Mouse (Mus musculus) midbrain, postnatal 0 days (tissue): ENCODE measurements around the gene Gm11146. TPM values are rescaled to one million over a fixed set of nuclear protein-coding genes. Genes with fewer than 3 reads are reported as not detected.

Experiments used
- ATAC-seq: fragments of 200-750 bp; cut with Nextera tagmentation; 2 replicates; pipeline ENCODE4 v1.8.0; 2017; ENCODE audit warnings: moderate number of reproducible peaks, mild to moderate bottlenecking, moderate TSS enrichment, moderate library complexity; ENCODE audit not compliant: low FRiP score
- DNase-seq: peaks from one replicate; pipeline ENCODE4 v3.0.0-alpha.2; 2015; ENCODE audit warnings: low spot score
- H3K27ac ChIP-seq: fragments of 300-500 bp; sonication (generic); 2 replicates; pipeline ENCODE4 v1.5.1; 2014; ENCODE audit warnings: low read depth, mild to moderate bottlenecking, low read length, mixed read lengths
- H3K27me3 ChIP-seq: fragments of 300-500 bp; sonication (generic); 2 replicates; pipeline ENCODE4 v1.6.1; 2014; ENCODE audit warnings: low read length, control low read depth, mixed read lengths; ENCODE audit not compliant: insufficient read depth
- H3K36me3 ChIP-seq: fragments of 300-500 bp; sonication (generic); 2 replicates; pipeline ENCODE4 v1.6.1; 2014; ENCODE audit warnings: low read length, control low read depth, mixed read lengths; ENCODE audit not compliant: insufficient read depth
- H3K4me1 ChIP-seq: fragments of 300-500 bp; sonication (generic); 2 replicates; pipeline ENCODE4 v1.6.1; 2014; ENCODE audit warnings: mild to moderate bottlenecking, control low read depth, antibody characterized with exemption, low read length, mixed read lengths; ENCODE audit not compliant: insufficient read depth
- H3K4me2 ChIP-seq: fragments of 300-500 bp; sonication (generic); 2 replicates; pipeline ENCODE4 v1.6.1; 2014; ENCODE audit warnings: low read depth, mild to moderate bottlenecking, low read length, mixed read lengths; ENCODE audit not compliant: poor library complexity, severe bottlenecking
- H3K4me3 ChIP-seq: fragments of 300-500 bp; sonication (generic); 2 replicates; pipeline ENCODE4 v1.5.1; 2014; ENCODE audit warnings: low read depth, mild to moderate bottlenecking, low read length, moderate library complexity
- H3K9ac ChIP-seq: fragments of 300-500 bp; sonication (generic); replicated peaks from 2 replicates; pipeline ENCODE4 v1.6.1; 2014; ENCODE audit warnings: mild to moderate bottlenecking, low read length, moderate library complexity, mixed read lengths; ENCODE audit not compliant: poor library complexity, severe bottlenecking
- H3K9me3 ChIP-seq: fragments of 300-500 bp; sonication (generic); 2 replicates; pipeline ENCODE4 v1.6.1; 2016; ENCODE audit warnings: low read length, control low read depth
- CTCF ChIP-seq: IDR thresholded peaks from 2 replicates; pipeline ENCODE4 v1.5.1; 2016; ENCODE audit warnings: antibody characterized with exemption, mild to moderate bottlenecking
- WGBS: fragments of 180-500 bp; shearing (Covaris S2); extraction: QIAGEN DNeasy Blood & Tissue Kit; methylation state at CpG from one replicate; pipeline ENCODE4 v1.1.7; 2014; 5-methylcytosine and 5-hydroxymethylcytosine counted together
- microRNA counts: library from miRNA; unstranded; fragments of <30 nt; microRNA quantifications from one replicate; lab custom pipeline; 2015
- microRNA-seq: library from miRNA; unstranded; fragments of <30 nt; microRNA quantifications from one replicate; pipeline ENCODE4, GENCODE M21; 2016; ENCODE audit warnings: borderline number of aligned reads
- polyA plus RNA-seq: library from polyadenylated mRNA; unstranded; fragments of >200 nt; fragmentation: Nextera tagmentation; extraction: Ambion mirVana; gene quantifications from 2 replicates; pipeline ENCODE4 v1.2.1, GENCODE M21; 2015
- total RNA-seq: library from RNA; depleted of rRNA; stranded (reverse); fragments of >200 nt; gene quantifications from 2 replicates; pipeline ENCODE4 v1.2.3, GENCODE M21; 2014

The Gm11146 gene
- total and polyA plus RNA-seq, 2 experiments from 2014 or later = not detected

- Histone ChIP-seq H3K4me1 (no peaks in the 10 kb centered on the region), H3K9me3 (no peaks in the 10 kb centered on the region), H3K4me2 (no peak overlapping the region), H3K4me3 (no peak overlapping the region), H3K36me3 (no peaks in the 10 kb centered on the region), H3K9ac (no peak overlapping the region), H3K27me3 (no peaks in the 10 kb centered on the region), H3K27ac (no peak overlapping the region)
- WGBS = 63% methylated on average over 3 of the region's 3 CpGs
- TF ChIP-seq CTCF = no peak
- ATAC-seq (no peak), DNase-seq (no peak)
These were observed 50.8 kb downstream of the Gm11146 start for GRCm38 (mm10) chr16:77551051-77551450.

MicroRNA genes within 50 kb of the gene (microRNA counts, 519-probe panel; counts per million panel counts)
- 8,841 counts per million, percentile 100 among the panel's probes with 10 or more counts for microRNA mmu-miR-125b-5p (lab: Ali Mortazavi, UCI)
- 5,938 counts per million, percentile 96 among the panel's probes with 10 or more counts for microRNA mmu-miR-99a (lab: Ali Mortazavi, UCI)

Small RNAs within 50 kb of the gene (microRNA-seq; reads per million reads assigned to microRNA genes)
- gene Mir125b-2 (2,854 reads per million, percentile 83 among the genes with 10 or more reads in this experiment), gene Mir99a (162,004 reads per million, percentile 100 among the genes with 10 or more reads in this experiment), gene Mirlet7c-1 (599 reads per million, percentile 68 among the genes with 10 or more reads in this experiment)
